Mouse (Mus musculus): ENCODE data around the gene 2900026A02Rik. TPM values are rescaled to one million over a fixed set of nuclear protein-coding genes. Genes with fewer than 3 reads are reported as not detected.

Gene 2900026A02Rik
- polyA plus RNA-seq, 1 experiment = 70.8 TPM

DNA sequence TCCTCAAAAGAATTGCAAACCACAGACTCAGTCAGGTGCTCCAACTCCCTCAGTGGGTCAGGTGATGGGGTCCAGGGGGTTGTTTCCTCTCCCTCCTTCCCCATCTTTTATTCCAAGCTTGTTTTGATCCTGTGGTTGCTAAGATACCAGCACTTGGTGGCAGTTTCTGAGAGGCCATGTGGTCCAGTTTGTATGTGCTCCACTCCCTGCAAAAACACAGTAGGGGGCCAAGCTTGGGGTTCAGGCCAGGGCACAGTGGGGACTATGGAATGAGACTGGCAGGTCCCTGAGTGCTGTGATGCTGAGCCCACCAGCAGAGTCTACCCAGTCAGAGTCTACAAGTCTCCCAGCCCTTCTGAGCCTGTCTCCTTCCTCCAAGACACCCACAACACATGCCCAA, 171.2 kb downstream of the 2900026A02Rik start:
- Histone ChIP-seq H3K4me1 (ENCODE audit: control insufficient read depth, insufficient read depth, insufficient read length, low read length) (no peaks in the 10 kb centered on the region; the same call in 1 of the 2 replicates), H3K27ac (ENCODE audit: insufficient read depth, low read depth, low read length) (no peak overlapping the region)

DNA sequence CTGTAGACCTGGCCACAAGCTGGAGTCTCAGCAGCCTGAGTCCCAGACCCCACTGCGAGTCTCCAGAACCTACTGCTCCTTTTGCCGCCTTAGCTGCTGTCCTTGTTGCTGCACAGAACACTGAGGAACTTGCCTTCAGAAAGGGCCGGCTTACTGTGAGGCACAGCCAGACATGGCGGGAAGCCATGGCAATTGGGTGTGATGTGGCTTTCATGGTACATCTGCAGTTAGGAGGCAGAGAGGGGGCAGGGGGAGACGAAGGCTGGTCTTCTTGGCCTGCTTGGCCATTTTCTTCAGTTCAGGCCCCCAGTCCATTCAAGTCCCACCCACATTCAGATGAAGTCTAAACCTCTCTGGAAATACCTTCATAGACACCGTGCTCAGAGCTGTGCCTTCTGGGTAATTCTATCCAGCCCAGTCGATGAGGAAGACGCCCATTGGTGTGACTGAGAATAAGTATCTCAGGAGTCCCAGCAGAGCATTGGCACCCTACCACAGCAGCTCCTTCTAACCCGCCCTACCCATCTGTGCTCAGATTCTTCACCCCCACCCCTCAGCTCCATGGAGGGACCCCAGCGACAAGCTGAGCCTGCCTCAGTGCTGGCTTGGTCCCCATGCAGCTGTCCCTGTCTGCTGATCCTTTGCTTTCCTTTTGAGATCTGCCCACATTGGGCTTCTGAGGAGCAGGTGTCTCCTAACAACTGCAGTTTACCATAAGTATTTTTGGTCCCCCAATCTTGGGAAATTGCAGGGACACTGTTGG, 175.3 kb downstream of the 2900026A02Rik start:
- Histone ChIP-seq H3K27me3 (ENCODE audit: control insufficient read depth, insufficient read depth, low read length) (no peaks in the 10 kb centered on the region), H3K27ac (ENCODE audit: insufficient read depth, low read depth, low read length) (no peak overlapping the region), H3K36me3 (ENCODE audit: control insufficient read depth, insufficient read depth, low read length) (no peaks in the 10 kb centered on the region), H3K4me1 (ENCODE audit: control insufficient read depth, insufficient read depth, insufficient read length, low read length) (peaks cover 4% of the 10 kb centered on the region; the same call in 1 of the 2 replicates), H3K4me3 (ENCODE audit: low read depth, low read length) (no peak overlapping the region)
- 90% methylated on average over 10 of the region's 10 CpGs for WGBS
- no peak for TF ChIP-seq POLR2A (IDR thresholded peaks at IDR 0.05; ENCODE audit: low read depth, low read length)
- no peak for TF ChIP-seq CTCF (IDR thresholded peaks at IDR 0.05; ENCODE audit: extremely low read depth, insufficient read length, insufficient replicate concordance, low read depth, low read length)

More for the DNA sequence above, 171.2 kb downstream of the 2900026A02Rik start:
- Histone ChIP-seq H3K36me3 (ENCODE audit: control insufficient read depth, insufficient read depth, low read length) (no peaks in the 10 kb centered on the region), H3K4me3 (ENCODE audit: low read depth, low read length) (no peak overlapping the region), H3K27me3 (ENCODE audit: control insufficient read depth, insufficient read depth, low read length) (no peaks in the 10 kb centered on the region)
- no peak for TF ChIP-seq POLR2A (IDR thresholded peaks at IDR 0.05; ENCODE audit: low read depth, low read length)
- no peak for TF ChIP-seq CTCF (IDR thresholded peaks at IDR 0.05; ENCODE audit: extremely low read depth, insufficient read length, insufficient replicate concordance, low read depth, low read length)

DNA sequence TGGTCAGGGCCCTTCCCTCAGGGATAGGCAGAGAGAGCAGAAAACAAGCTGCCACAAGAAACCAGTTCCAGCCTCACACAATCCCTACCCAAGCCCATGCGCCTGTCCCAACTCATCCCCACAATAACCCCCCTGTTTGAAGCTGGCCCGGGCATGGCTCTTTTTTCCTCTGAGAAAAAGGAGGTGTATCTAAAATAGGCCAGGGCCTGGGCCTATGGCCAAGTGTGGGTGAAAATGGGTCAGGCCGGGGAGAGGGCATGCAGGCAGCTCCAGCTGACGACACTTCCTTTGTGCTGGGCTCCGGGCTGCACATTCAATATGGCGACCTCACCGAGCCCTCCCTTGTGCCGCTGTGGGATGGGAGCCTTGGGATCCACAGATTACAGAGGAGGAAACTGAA, 177.5 kb downstream of the 2900026A02Rik start:
- WGBS = 90% methylated on average over 8 of the region's 8 CpGs
- no peak overlapping the region for H3K27ac ChIP-seq (ENCODE audit: insufficient read depth, low read depth, low read length)
- peaks cover 4% of the 10 kb centered on the region; the same call in 1 of the 2 replicates for H3K4me1 ChIP-seq (ENCODE audit: control insufficient read depth, insufficient read depth, insufficient read length, low read length)
- H3K27me3 ChIP-seq (ENCODE audit: control insufficient read depth, insufficient read depth, low read length) = no peaks in the 10 kb centered on the region
- H3K36me3 ChIP-seq (ENCODE audit: control insufficient read depth, insufficient read depth, low read length) = no peaks in the 10 kb centered on the region
- TF ChIP-seq CTCF (IDR thresholded peaks at IDR 0.05; ENCODE audit: extremely low read depth, insufficient read length, insufficient replicate concordance, low read depth, low read length) (no peak), POLR2A (IDR thresholded peaks at IDR 0.05; ENCODE audit: low read depth, low read length) (no peak)
- no peak overlapping the region for H3K4me3 ChIP-seq (ENCODE audit: low read depth, low read length)

DNA sequence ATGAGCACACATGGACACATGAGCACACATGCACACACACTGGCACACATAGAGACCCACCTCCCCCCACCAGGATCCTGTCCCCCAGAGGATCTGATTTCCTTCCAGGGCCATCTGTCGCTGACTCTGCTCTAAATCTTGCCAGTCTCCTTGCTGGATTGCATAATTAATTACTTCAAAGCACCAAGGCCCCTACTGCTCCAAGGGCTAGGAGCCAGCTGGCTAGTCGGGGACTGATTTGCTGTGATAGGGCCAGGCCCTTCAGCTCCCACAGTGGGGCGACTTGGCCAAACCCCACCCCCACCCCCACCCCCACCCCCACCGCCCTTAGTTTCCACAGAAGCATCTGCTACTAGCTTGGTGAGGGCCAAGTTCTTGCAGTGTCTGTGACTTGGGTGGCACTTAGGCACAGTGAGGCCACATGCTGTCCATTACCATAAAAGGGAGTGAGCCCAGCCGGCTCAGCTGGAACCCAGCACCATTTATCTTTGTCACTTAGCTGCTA, 179.4 kb downstream of the 2900026A02Rik start:
- no peak overlapping the region for H3K27ac ChIP-seq (ENCODE audit: insufficient read depth, low read depth, low read length)
- 24% methylated on average over 5 of the region's 5 CpGs for WGBS
- H3K4me3 ChIP-seq (ENCODE audit: low read depth, low read length) = no peak overlapping the region
- no peaks in the 10 kb centered on the region for H3K36me3 ChIP-seq (ENCODE audit: control insufficient read depth, insufficient read depth, low read length)
- peaks cover 4% of the 10 kb centered on the region; the same call in 1 of the 2 replicates for H3K4me1 ChIP-seq (ENCODE audit: control insufficient read depth, insufficient read depth, insufficient read length, low read length)
- no peaks in the 10 kb centered on the region for H3K27me3 ChIP-seq (ENCODE audit: control insufficient read depth, insufficient read depth, low read length)
- TF ChIP-seq POLR2A (IDR thresholded peaks at IDR 0.05; ENCODE audit: low read depth, low read length) (no peak), CTCF (IDR thresholded peaks at IDR 0.05; ENCODE audit: extremely low read depth, insufficient read length, insufficient replicate concordance, low read depth, low read length) (no peak)

DNA sequence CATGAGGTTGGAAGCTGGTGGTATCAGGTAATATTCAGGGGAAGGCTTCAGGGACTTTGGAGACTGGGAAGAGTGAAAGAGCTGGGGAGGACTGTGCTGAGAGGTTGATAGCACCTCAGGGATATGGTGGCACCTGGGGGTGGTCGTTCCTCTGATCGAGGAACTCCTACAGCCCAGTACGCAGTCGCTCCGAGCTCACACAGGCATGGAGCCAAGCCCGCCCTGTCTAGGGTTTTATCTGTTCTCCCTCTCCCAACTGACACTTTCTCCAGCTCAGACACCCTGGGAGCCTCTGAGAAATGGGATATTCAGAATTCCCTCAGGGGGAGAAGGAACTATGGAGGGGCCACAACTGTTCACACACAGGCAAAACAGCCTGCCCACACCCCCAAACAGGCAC, 180.3 kb downstream of the 2900026A02Rik start:
- WGBS = 31% methylated on average over 6 of the region's 6 CpGs
- Histone ChIP-seq H3K36me3 (ENCODE audit: control insufficient read depth, insufficient read depth, low read length) (no peaks in the 10 kb centered on the region), H3K27me3 (ENCODE audit: control insufficient read depth, insufficient read depth, low read length) (no peaks in the 10 kb centered on the region), H3K4me1 (ENCODE audit: control insufficient read depth, insufficient read depth, insufficient read length, low read length) (peaks cover 6% of the 10 kb centered on the region; the same call in 1 of the 2 replicates), H3K27ac (ENCODE audit: insufficient read depth, low read depth, low read length) (no peak overlapping the region), H3K4me3 (ENCODE audit: low read depth, low read length) (no peak overlapping the region)
- TF ChIP-seq POLR2A (IDR thresholded peaks at IDR 0.05; ENCODE audit: low read depth, low read length) (no peak), CTCF (IDR thresholded peaks at IDR 0.05; ENCODE audit: extremely low read depth, insufficient read length, insufficient replicate concordance, low read depth, low read length) (no peak)

DNA sequence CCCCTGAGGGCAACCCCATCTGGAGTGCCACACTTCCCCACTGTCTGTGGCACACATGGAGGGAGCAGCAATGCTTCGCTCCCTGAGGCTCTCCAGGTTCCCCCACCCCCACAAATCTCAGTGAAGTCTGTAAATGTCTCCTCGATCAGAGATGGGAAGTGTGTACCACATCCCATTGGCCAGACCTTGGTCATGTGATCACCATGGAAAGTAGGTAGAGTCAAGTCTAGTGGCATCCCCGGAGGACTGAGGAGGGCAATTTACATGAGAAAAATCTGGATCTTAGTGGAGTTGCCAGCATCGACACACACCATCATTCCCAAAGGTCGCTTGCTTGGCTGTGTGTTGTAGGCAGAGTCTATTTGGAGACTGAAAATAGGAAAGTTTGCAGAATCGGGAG, 182.4 kb downstream of the 2900026A02Rik start:
- WGBS = 93% methylated on average over 6 of the region's 6 CpGs
- Histone ChIP-seq H3K27me3 (ENCODE audit: control insufficient read depth, insufficient read depth, low read length) (no peaks in the 10 kb centered on the region), H3K27ac (ENCODE audit: insufficient read depth, low read depth, low read length) (no peak overlapping the region), H3K4me3 (ENCODE audit: low read depth, low read length) (no peak overlapping the region), H3K4me1 (ENCODE audit: control insufficient read depth, insufficient read depth, insufficient read length, low read length) (peaks cover 10% of the 10 kb centered on the region; the same call in 1 of the 2 replicates), H3K36me3 (ENCODE audit: control insufficient read depth, insufficient read depth, low read length) (no peaks in the 10 kb centered on the region)
- TF ChIP-seq CTCF (IDR thresholded peaks at IDR 0.05; ENCODE audit: extremely low read depth, insufficient read length, insufficient replicate concordance, low read depth, low read length) (no peak), POLR2A (IDR thresholded peaks at IDR 0.05; ENCODE audit: low read depth, low read length) (no peak)

Other genes with a start within 250 kb of the 2900026A02Rik start
- 3.6 and 4.4 TPM in 2 replicates for gene Grk3, start 205.4 kb downstream of the 2900026A02Rik start, polyA plus RNA-seq (2012; rRNA removed)
- 0.18 TPM in 1 of 2 replicates, not detected in the other for gene Crybb2, start 151.1 kb downstream of the 2900026A02Rik start, polyA plus RNA-seq (2012; rRNA removed)
- gene Crybb3, start 139.7 kb downstream of the 2900026A02Rik start, polyA plus RNA-seq (2012; rRNA removed) = 2.7 and 21.0 TPM in 2 replicates
- gene Tmem211, start 5.7 kb upstream of the 2900026A02Rik start, polyA plus RNA-seq (2012; rRNA removed) = not detected in 2 replicates
- 3.1 and 4.8 TPM in 2 replicates for gene Sgsm1, start 89.5 kb upstream of the 2900026A02Rik start, polyA plus RNA-seq (2012; rRNA removed)
- gene Aym1, start 136.1 kb upstream of the 2900026A02Rik start, polyA plus RNA-seq (2012; rRNA removed) = not detected in 2 replicates

All from small intestine, adult 2 months (tissue).